Mouse (Mus musculus): ENCODE data around the gene Adra2c. TPM values are rescaled to one million over a fixed set of nuclear protein-coding genes. Genes with fewer than 3 reads are reported as not detected.

The Adra2c gene
- polyA plus RNA-seq, 1 experiment from 2014 or later: 0.09 TPM

Other genes with a start within 250 kb of the Adra2c start
- gene Hgfac, start 236.8 kb upstream of the Adra2c start, polyA plus RNA-seq (2014; fragmentation: Nextera tagmentation; extraction: Ambion mirVana): 0.49 and 0.77 TPM in 2 replicates
- 7.9 and 8.8 TPM in 2 replicates for gene Dok7, start 221.6 kb upstream of the Adra2c start, polyA plus RNA-seq (2014; fragmentation: Nextera tagmentation; extraction: Ambion mirVana)
- 124 and 150 TPM in 2 replicates for gene Lrpap1, start 172.6 kb upstream of the Adra2c start, polyA plus RNA-seq (2014; fragmentation: Nextera tagmentation; extraction: Ambion mirVana)
- gene Hmx1, start 110.8 kb downstream of the Adra2c start, polyA plus RNA-seq (2014; fragmentation: Nextera tagmentation; extraction: Ambion mirVana): not detected in 2 replicates
- gene Cpz, start 247.4 kb downstream of the Adra2c start, polyA plus RNA-seq (2014; fragmentation: Nextera tagmentation; extraction: Ambion mirVana): 7.1 and 8.1 TPM in 2 replicates

Measured in heart, embryonic 14.5 days (tissue).